Mouse (Mus musculus): ENCODE measurements around the gene Klk1b1. TPM values are rescaled to one million over a fixed set of nuclear protein-coding genes. Genes with fewer than 3 reads are reported as not detected.
A peak's percentile ranks its signal among the peaks of the same experiment; 100 is the strongest.

Gene Klk1b1
- 0.57 TPM in 2 replicates for polyA plus RNA-seq (2012; rRNA removed)

- Histone ChIP-seq H3K36me3 (ENCODE audit: control insufficient read depth, insufficient read depth, low read length) (no peaks in the 10 kb centered on the region), H3K27me3 (ENCODE audit: control insufficient read depth, insufficient read depth, low read length) (no peaks in the 10 kb centered on the region), H3K27ac (ENCODE audit: control insufficient read depth, insufficient read depth, low read length) (no peak within 1 kb of the TSS), H3K4me1 (replicated peaks; ENCODE audit: control insufficient read depth, insufficient read depth, low read length) (no peaks in the 10 kb centered on the region), H3K4me3 (ENCODE audit: control insufficient read depth, insufficient read depth, low read length) (no peak within 1 kb of the TSS)
- 66% methylated on average over 3 of the region's 3 CpGs for WGBS
- TF ChIP-seq CTCF (IDR thresholded peaks at IDR 0.05; ENCODE audit: borderline replicate concordance, control insufficient read depth, extremely low read depth, insufficient read depth, low read length, poor library complexity) (no peak), POLR2A (IDR thresholded peaks at IDR 0.05; ENCODE audit: control insufficient read depth, extremely low read depth, insufficient read depth, low read length, poor library complexity) (no peak)
- DNase-seq = no peak
Measured at GRCm38 (mm10) chr7:43966451-43966850, at the start of gene Klk1b1. Gene Klk1b1 (plus strand): TSS chr7:43966751.

- no peaks in the 10 kb centered on the region for H3K4me1 ChIP-seq (replicated peaks; ENCODE audit: control insufficient read depth, insufficient read depth, low read length)
- no peak overlapping the region for H3K27ac ChIP-seq (ENCODE audit: control insufficient read depth, insufficient read depth, low read length)
- DNase-seq = no peak
- TF ChIP-seq POLR2A (IDR thresholded peaks at IDR 0.05; ENCODE audit: control insufficient read depth, extremely low read depth, insufficient read depth, low read length, poor library complexity) = no peak
- no peak for TF ChIP-seq CTCF (IDR thresholded peaks at IDR 0.05; ENCODE audit: borderline replicate concordance, control insufficient read depth, extremely low read depth, insufficient read depth, low read length, poor library complexity)
- H3K36me3 ChIP-seq (ENCODE audit: control insufficient read depth, insufficient read depth, low read length) = no peaks in the 10 kb centered on the region
- WGBS = 83% methylated on average over 13 of the region's 13 CpGs
- no peaks in the 10 kb centered on the region for H3K27me3 ChIP-seq (ENCODE audit: control insufficient read depth, insufficient read depth, low read length)
- H3K4me3 ChIP-seq (ENCODE audit: control insufficient read depth, insufficient read depth, low read length) = no peak overlapping the region
Measured at GRCm38 (mm10) chr7:43918426-43918825, 48.1 kb upstream of the Klk1b1 start.

- no peak for DNase-seq
- WGBS = 82% methylated on average over 8 of the region's 8 CpGs
- Histone ChIP-seq H3K4me1 (replicated peaks; ENCODE audit: control insufficient read depth, insufficient read depth, low read length) (no peaks in the 10 kb centered on the region), H3K27me3 (ENCODE audit: control insufficient read depth, insufficient read depth, low read length) (no peaks in the 10 kb centered on the region), H3K27ac (ENCODE audit: control insufficient read depth, insufficient read depth, low read length) (no peak overlapping the region), H3K4me3 (ENCODE audit: control insufficient read depth, insufficient read depth, low read length) (no peak overlapping the region), H3K36me3 (ENCODE audit: control insufficient read depth, insufficient read depth, low read length) (no peaks in the 10 kb centered on the region)
- no peak for TF ChIP-seq POLR2A (IDR thresholded peaks at IDR 0.05; ENCODE audit: control insufficient read depth, extremely low read depth, insufficient read depth, low read length, poor library complexity)
- no peak for TF ChIP-seq CTCF (IDR thresholded peaks at IDR 0.05; ENCODE audit: borderline replicate concordance, control insufficient read depth, extremely low read depth, insufficient read depth, low read length, poor library complexity)
Measured at GRCm38 (mm10) chr7:43918871-43919270, 47.7 kb upstream of the Klk1b1 start.

- H3K36me3 ChIP-seq (ENCODE audit: control insufficient read depth, insufficient read depth, low read length) = no peaks in the 10 kb centered on the region
- WGBS = 23% methylated on average over 14 of the region's 14 CpGs
- no peak overlapping the region for H3K27ac ChIP-seq (ENCODE audit: control insufficient read depth, insufficient read depth, low read length)
- no peaks in the 10 kb centered on the region for H3K27me3 ChIP-seq (ENCODE audit: control insufficient read depth, insufficient read depth, low read length)
- H3K4me3 ChIP-seq (ENCODE audit: control insufficient read depth, insufficient read depth, low read length) = no peak overlapping the region
- TF ChIP-seq CTCF (IDR thresholded peaks at IDR 0.05; ENCODE audit: borderline replicate concordance, control insufficient read depth, extremely low read depth, insufficient read depth, low read length, poor library complexity) = peak; percentile 55; the same call in 1 of the 2 replicates
- TF ChIP-seq POLR2A (IDR thresholded peaks at IDR 0.05; ENCODE audit: control insufficient read depth, extremely low read depth, insufficient read depth, low read length, poor library complexity) = no peak
- H3K4me1 ChIP-seq (replicated peaks; ENCODE audit: control insufficient read depth, insufficient read depth, low read length) = no peaks in the 10 kb centered on the region
- DNase-seq = peak; percentile 52
Measured at GRCm38 (mm10) chr7:43919559-43920451, 46.7 kb upstream of the Klk1b1 start.

- no peak overlapping the region for H3K4me3 ChIP-seq (ENCODE audit: control insufficient read depth, insufficient read depth, low read length)
- WGBS = 16% methylated on average over 3 of the region's 3 CpGs
- no peak for DNase-seq
- no peaks in the 10 kb centered on the region for H3K4me1 ChIP-seq (replicated peaks; ENCODE audit: control insufficient read depth, insufficient read depth, low read length)
- no peaks in the 10 kb centered on the region for H3K36me3 ChIP-seq (ENCODE audit: control insufficient read depth, insufficient read depth, low read length)
- TF ChIP-seq POLR2A (IDR thresholded peaks at IDR 0.05; ENCODE audit: control insufficient read depth, extremely low read depth, insufficient read depth, low read length, poor library complexity) (no peak), CTCF (IDR thresholded peaks at IDR 0.05; ENCODE audit: borderline replicate concordance, control insufficient read depth, extremely low read depth, insufficient read depth, low read length, poor library complexity) (no peak)
- no peak overlapping the region for H3K27ac ChIP-seq (ENCODE audit: control insufficient read depth, insufficient read depth, low read length)
- H3K27me3 ChIP-seq (ENCODE audit: control insufficient read depth, insufficient read depth, low read length) = no peaks in the 10 kb centered on the region
Measured at GRCm38 (mm10) chr7:43920582-43920981, 46.0 kb upstream of the Klk1b1 start.

- H3K4me3 ChIP-seq (ENCODE audit: control insufficient read depth, insufficient read depth, low read length) = no peak overlapping the region
- no peak for DNase-seq
- no peaks in the 10 kb centered on the region for H3K36me3 ChIP-seq (ENCODE audit: control insufficient read depth, insufficient read depth, low read length)
- no peak overlapping the region for H3K27ac ChIP-seq (ENCODE audit: control insufficient read depth, insufficient read depth, low read length)
- H3K4me1 ChIP-seq (replicated peaks; ENCODE audit: control insufficient read depth, insufficient read depth, low read length) = no peaks in the 10 kb centered on the region
- TF ChIP-seq CTCF (IDR thresholded peaks at IDR 0.05; ENCODE audit: borderline replicate concordance, control insufficient read depth, extremely low read depth, insufficient read depth, low read length, poor library complexity) (no peak), POLR2A (IDR thresholded peaks at IDR 0.05; ENCODE audit: control insufficient read depth, extremely low read depth, insufficient read depth, low read length, poor library complexity) (no peak)
- no peaks in the 10 kb centered on the region for H3K27me3 ChIP-seq (ENCODE audit: control insufficient read depth, insufficient read depth, low read length)
- WGBS = 44% methylated on average over 6 of the region's 6 CpGs
Measured at GRCm38 (mm10) chr7:43921087-43921486, 45.5 kb upstream of the Klk1b1 start.

Measured in thymus, adult 2 months (tissue).